Mouse (Mus musculus) stomach, embryonic 14.5 days (tissue): ENCODE results near the gene Cdhr3. TPM values are rescaled to one million over a fixed set of nuclear protein-coding genes. Genes with fewer than 3 reads are reported as not detected.
"Not testable (repeated sequence)": the region's sequence is repeated elsewhere in the genome, so short reads cannot be mapped to it uniquely, and the experiment has no call there.

Experiments used
- ATAC-seq: fragments of 200-750 bp; cut with Nextera tagmentation; 2 replicates; pipeline ENCODE4 v1.8.0; 2017; ENCODE audit warnings: low read depth, moderate TSS enrichment; ENCODE audit not compliant: insufficient number of reproducible peaks, insufficient read depth, low FRiP score
- H3K27ac ChIP-seq: fragments of 300-500 bp; sonication (generic); 2 replicates; pipeline ENCODE4 v1.5.1; 2014; ENCODE audit warnings: mild to moderate bottlenecking, low read length, moderate library complexity, mixed read lengths
- H3K27me3 ChIP-seq: fragments of 300-500 bp; sonication (generic); 2 replicates; pipeline ENCODE4 v1.6.1; 2014; ENCODE audit warnings: low read length, control low read depth, mixed read lengths; ENCODE audit not compliant: control insufficient read depth, insufficient read depth
- H3K36me3 ChIP-seq: fragments of 300-500 bp; sonication (generic); 2 replicates; pipeline ENCODE4 v1.6.1; 2014; ENCODE audit warnings: mild to moderate bottlenecking, control low read depth, low read length, moderate library complexity, mixed read lengths; ENCODE audit not compliant: control insufficient read depth, insufficient read depth
- H3K4me1 ChIP-seq: fragments of 300-500 bp; sonication (generic); 2 replicates; pipeline ENCODE4 v1.6.1; 2014; ENCODE audit warnings: low read length, control low read depth, mixed read lengths; ENCODE audit not compliant: control insufficient read depth, insufficient read depth
- H3K4me2 ChIP-seq: fragments of 300-500 bp; sonication (generic); replicated peaks from 2 replicates; pipeline ENCODE4 v1.6.1; 2014; ENCODE audit warnings: low read depth, low read length, control low read depth
- H3K4me3 ChIP-seq: fragments of 300-500 bp; sonication (generic); 2 replicates; pipeline ENCODE4 v1.5.1; 2014; ENCODE audit warnings: low read depth, low read length, control low read depth
- H3K9ac ChIP-seq: fragments of 300-500 bp; sonication (generic); replicated peaks from 2 replicates; pipeline ENCODE4 v1.6.1; 2014; ENCODE audit warnings: low read depth, mild to moderate bottlenecking, control low read depth, low read length, moderate library complexity, mixed read lengths
- H3K9me3 ChIP-seq: fragments of 300-500 bp; sonication (generic); 2 replicates; pipeline ENCODE4 v1.6.1; 2016; ENCODE audit warnings: low read depth, low read length, control low read depth; ENCODE audit not compliant: control insufficient read depth
- WGBS: fragments of 180-500 bp; shearing (Covaris S2); extraction: QIAGEN DNeasy Blood & Tissue Kit; methylation state at CpG from one replicate; pipeline ENCODE4 v1.1.7; 2014; 5-methylcytosine and 5-hydroxymethylcytosine counted together
- polyA plus RNA-seq: library from polyadenylated mRNA; unstranded; fragments of >200 nt; fragmentation: Nextera tagmentation; extraction: Ambion mirVana; gene quantifications from 2 replicates; pipeline ENCODE4 v1.2.1, GENCODE M21; 2014

The Cdhr3 gene
- polyA plus RNA-seq, 1 experiment from 2014 or later: 0.13 TPM

DNA sequence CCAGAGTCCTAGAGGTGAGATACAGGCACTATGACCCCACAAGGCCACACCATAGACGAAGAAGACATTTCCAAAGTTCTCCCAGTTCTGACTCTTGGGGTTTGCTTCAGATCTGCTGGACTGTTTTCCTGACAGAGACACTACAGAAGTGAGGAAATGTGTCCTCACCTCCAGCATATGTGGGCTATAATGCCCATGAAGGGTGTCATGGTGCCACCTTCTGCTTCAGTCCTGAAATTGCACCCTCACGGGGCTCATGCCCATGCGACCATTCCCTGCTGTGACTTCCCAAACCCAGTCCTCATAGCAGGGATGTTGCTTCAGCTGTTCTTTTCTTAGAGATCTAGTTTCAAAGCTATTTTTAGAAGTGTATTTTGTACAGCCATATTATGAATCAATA, 82.6 kb downstream of the Cdhr3 start:
- H3K9me3 ChIP-seq: no peaks in the 10 kb centered on the region
- H3K9ac ChIP-seq: no peak overlapping the region
- H3K4me1 ChIP-seq: peaks cover 4% of the 10 kb centered on the region; the same call in 1 of the 2 replicates
- no peak overlapping the region for H3K27ac ChIP-seq
- no peaks in the 10 kb centered on the region for H3K36me3 ChIP-seq
- 41% methylated on average over 3 of the region's 3 CpGs for WGBS
- no peaks in the 10 kb centered on the region for H3K27me3 ChIP-seq
- H3K4me2 ChIP-seq: no peak overlapping the region
- H3K4me3 ChIP-seq: no peak overlapping the region
- ATAC-seq: no peak

DNA sequence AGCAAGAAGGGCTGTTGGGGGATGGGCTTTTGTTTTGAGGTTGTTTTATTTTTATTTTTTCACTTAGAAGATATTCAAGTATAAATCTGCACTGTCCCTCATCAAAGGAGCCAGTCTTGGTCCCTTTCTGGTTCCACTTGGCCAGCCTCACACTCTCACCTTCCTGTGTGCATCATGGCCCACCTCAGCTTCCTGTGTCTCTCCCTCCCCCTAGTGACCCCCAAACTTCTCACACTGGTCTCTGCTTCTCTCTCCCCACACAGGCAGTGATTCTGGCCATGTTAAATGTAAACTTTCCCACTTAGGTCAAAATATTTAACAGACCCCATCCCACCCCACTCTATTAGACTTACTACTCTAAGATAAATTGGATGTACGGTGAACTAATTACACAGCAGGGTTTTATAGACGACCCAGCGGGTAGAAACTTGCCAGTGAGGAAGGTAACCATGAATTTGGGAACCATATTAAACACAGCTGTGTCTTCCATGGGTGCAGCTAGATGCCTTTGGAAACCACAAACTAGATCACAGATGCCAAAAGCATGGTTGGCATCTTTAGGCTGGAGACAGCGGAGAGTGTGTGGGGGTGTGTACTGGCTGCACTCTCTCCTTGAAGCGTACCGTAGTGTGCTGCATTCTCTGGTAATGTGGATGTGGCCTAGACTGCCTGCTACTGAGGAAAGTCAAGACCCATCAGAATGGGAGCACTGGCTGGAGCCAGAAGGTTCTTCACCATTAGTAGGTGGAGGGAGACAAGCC, 83.3 kb downstream of the Cdhr3 start:
- ATAC-seq: no peak
- Histone ChIP-seq H3K4me3 (no peak overlapping the region), H3K27me3 (no peaks in the 10 kb centered on the region), H3K4me2 (no peak overlapping the region), H3K27ac (peak overlapping the region; percentile 83; the same call in 1 of the 2 replicates), H3K36me3 (no peaks in the 10 kb centered on the region), H3K9me3 (no peaks in the 10 kb centered on the region), H3K9ac (no peak overlapping the region), H3K4me1 (peaks cover 4% of the 10 kb centered on the region; the same call in 1 of the 2 replicates)
- 80% methylated on average over 6 of the region's 6 CpGs for WGBS

DNA sequence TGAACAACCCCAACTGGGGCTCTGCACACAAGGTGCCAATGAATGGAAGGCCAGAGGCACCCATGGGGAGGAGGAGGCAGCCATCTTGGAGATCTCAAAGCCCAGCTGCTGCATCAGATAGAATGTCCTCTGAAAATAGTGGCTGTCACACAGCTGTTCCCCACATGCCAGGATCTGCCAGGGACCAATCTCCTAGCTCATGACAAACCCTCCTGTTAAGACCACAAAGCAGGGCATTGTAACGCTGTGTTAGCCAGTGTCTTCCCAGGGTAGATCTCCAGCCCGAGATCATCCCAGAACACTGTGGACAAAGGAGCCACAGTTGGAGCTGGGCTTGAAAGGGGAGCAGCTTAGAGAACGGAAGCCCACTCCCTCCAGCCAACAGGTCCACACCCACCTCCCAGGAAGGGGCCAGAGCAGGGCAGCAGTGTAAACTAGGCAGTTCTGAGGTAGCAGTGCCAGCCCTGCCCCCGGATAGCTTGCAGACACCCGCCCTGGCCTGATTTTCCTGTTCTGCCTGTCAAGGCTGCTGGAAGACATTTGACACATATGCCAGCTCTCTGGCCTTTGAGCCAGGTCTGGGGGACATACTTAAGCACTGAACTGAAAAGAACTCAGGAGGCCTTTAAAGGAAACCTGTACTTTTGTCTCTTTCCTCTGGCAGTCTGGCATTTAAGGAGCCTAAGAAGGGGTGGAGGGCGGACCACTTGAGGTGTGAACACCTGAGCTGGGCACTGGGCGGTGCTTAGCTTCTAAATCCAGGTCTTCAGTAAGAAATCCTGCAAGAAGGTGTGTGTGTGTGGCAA, 84.2 kb downstream of the Cdhr3 start:
- H3K9ac ChIP-seq: no peak overlapping the region
- 52% methylated on average over 7 of the region's 7 CpGs for WGBS

DNA sequence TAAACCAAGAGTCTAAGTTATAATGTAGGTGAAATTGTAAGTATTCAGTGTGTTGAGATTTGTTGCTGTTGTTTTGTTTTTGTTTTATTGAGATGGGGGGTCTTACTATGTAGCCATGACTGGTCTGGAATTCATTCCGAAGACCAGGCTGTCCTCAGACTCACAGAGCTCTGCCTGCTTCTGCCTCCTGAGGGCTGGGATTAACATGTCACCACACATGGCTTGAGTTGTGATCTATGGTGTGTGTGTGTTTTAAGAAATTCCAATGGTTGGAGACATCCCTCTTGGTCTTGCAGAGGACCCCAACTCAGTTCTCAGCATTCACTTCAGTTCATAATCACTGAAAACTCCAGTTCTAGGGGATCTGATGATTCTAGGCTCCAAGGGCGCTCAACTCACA, 85.5 kb downstream of the Cdhr3 start:
- WGBS: 82% methylated on average over 2 of the region's 2 CpGs
- no peak for ATAC-seq
- Histone ChIP-seq H3K9me3 (no peaks in the 10 kb centered on the region), H3K36me3 (no peaks in the 10 kb centered on the region), H3K4me1 (peaks cover 4% of the 10 kb centered on the region; the same call in 1 of the 2 replicates), H3K27me3 (no peaks in the 10 kb centered on the region), H3K4me2 (no peak overlapping the region), H3K27ac (no peak overlapping the region), H3K4me3 (no peak overlapping the region), H3K9ac (no peak overlapping the region)

More for the DNA sequence above, 84.2 kb downstream of the Cdhr3 start:
- no peak overlapping the region for H3K4me2 ChIP-seq
- no peaks in the 10 kb centered on the region for H3K27me3 ChIP-seq
- H3K36me3 ChIP-seq: no peaks in the 10 kb centered on the region
- no peaks in the 10 kb centered on the region for H3K9me3 ChIP-seq
- peak overlapping the region; percentile 83 for H3K27ac ChIP-seq
- H3K4me3 ChIP-seq: no peak overlapping the region
- peaks cover 4% of the 10 kb centered on the region; the same call in 1 of the 2 replicates for H3K4me1 ChIP-seq
- ATAC-seq: peak; percentile 86

DNA sequence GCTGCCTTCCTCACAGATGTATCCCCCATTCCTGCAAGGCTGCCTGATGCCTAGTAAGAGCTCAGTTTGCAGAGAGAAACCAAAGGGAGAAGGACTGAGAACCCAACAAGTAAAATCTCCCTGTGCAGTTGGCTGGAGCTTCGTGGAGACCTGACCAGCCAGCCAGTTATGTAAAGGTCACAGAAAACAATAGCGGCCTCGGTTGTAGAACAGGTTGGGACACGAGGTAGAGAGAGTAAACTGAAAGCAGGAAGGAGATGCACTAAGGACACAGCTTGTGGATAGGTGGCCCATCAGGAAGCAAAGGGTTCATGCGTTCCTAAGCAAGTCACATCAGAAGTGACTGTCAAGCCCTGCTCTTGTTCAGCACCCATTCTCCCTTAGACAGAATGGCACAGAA, 86.8 kb downstream of the Cdhr3 start:
- ATAC-seq: no peak
- H3K4me2 ChIP-seq: no peak overlapping the region
- no peaks in the 10 kb centered on the region for H3K36me3 ChIP-seq
- no peaks in the 10 kb centered on the region for H3K9me3 ChIP-seq
- H3K4me3 ChIP-seq: no peak overlapping the region
- WGBS: 67% methylated on average over 5 of the region's 5 CpGs
- no peaks in the 10 kb centered on the region for H3K27me3 ChIP-seq
- no peak overlapping the region for H3K9ac ChIP-seq
- H3K27ac ChIP-seq: no peak overlapping the region
- H3K4me1 ChIP-seq: peaks cover 4% of the 10 kb centered on the region; the same call in 1 of the 2 replicates

DNA sequence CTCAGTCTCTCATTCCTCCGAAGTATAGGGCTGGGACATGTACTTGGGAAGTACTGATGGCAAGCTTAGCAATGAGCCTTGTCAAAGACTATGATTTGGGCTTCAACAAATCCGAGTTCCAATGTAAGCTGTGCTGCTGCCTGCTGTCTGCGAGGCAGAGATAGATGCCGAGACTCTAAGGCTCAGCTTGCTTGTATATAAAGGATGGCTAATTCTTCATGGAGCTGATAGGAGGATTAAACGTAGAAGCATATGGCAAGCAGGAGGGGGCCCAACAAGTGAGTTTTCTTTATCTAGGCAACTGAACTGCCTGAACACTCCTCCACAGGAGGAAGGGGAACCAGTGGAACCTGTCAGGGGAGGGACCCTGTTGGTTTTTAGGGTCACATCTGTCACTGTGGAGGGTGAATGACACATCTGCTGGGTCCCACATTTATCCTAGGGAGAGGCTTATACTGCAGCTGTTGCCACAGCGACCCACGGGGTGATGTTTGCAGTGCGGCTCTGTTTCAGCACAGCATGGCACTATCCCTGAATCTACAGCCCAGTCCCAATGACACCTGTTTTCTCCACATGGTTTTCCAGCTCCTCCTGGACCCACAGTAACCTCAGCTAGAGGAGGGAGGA, 89.2 kb downstream of the Cdhr3 start:
- no peak overlapping the region for H3K4me2 ChIP-seq
- H3K27me3 ChIP-seq: no peaks in the 10 kb centered on the region
- no peak overlapping the region for H3K27ac ChIP-seq
- no peak overlapping the region for H3K9ac ChIP-seq
- H3K9me3 ChIP-seq: no peaks in the 10 kb centered on the region
- no peaks in the 10 kb centered on the region for H3K36me3 ChIP-seq
- 30% methylated on average over 8 of the region's 8 CpGs for WGBS
- no peak for ATAC-seq
- no peak overlapping the region for H3K4me3 ChIP-seq
- H3K4me1 ChIP-seq: no peaks in the 10 kb centered on the region; the same call in 1 of the 2 replicates

DNA sequence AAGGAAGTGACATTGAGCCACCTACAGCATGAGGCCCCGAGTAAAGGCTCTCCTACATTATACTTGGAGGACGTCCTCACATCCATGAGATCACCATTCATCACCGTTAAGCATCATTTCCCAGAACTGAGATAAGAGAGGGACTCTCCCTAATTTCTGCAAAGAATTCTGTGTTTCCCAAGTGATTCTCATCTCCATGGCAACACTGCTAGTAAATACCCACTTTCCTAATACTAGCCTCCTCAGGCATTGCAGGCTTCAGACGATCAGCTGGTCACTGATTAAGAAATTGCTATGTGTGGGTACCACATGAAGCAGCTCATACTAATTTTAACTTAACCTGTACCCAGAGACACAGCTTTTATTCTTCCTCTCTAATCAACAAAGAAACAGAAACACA, 92.3 kb downstream of the Cdhr3 start:
- no peaks in the 10 kb centered on the region for H3K27me3 ChIP-seq
- H3K9me3 ChIP-seq: no peaks in the 10 kb centered on the region
- H3K4me1 ChIP-seq: no peaks in the 10 kb centered on the region
- H3K36me3 ChIP-seq: no peaks in the 10 kb centered on the region
- no peak overlapping the region for H3K4me2 ChIP-seq
- 50% methylated on average over 4 of the region's 4 CpGs for WGBS
- H3K9ac ChIP-seq: no peak overlapping the region
- H3K27ac ChIP-seq: no peak overlapping the region
- ATAC-seq: no peak
- H3K4me3 ChIP-seq: no peak overlapping the region

DNA sequence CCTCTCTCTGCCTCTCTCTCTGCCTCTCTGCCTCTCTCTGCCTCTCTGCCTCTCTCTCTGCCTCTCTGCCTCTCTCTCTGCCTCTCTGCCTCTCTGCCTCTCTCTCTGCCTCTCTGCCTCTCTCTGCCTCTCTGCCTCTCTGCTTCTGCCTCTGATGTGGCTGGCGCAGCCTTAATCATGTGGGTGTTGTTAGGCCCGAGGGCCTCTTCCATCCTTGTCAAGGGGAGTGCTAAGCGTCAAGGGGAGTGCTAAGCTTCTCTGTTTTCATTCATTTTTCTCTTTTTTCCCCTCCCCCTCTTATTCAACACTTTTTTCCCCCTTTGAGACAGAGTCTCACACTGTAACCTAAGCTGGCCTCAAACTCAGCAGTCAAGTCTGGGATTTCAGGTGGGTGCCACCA, 92.9 kb downstream of the Cdhr3 start:
- H3K9me3 ChIP-seq, H3K27ac ChIP-seq, H3K4me2 ChIP-seq, H3K9ac ChIP-seq, H3K27me3 ChIP-seq, H3K4me1 ChIP-seq, H3K36me3 ChIP-seq, ATAC-seq, H3K4me3 ChIP-seq: not testable (repeated sequence)
- 25% methylated on average over 3 of the region's 3 CpGs for WGBS
